Mouse (Mus musculus) layer of hippocampus, adult 2 months (tissue): ENCODE results near the gene Edn3. TPM values are rescaled to one million over a fixed set of nuclear protein-coding genes. Genes with fewer than 3 reads are reported as not detected.

Source experiments
- DNase-seq, 2 experiments: peaks; one replicate each; pipeline ENCODE4 v3.0.0; 2022; ENCODE audit warnings: low spot score in 2 of 2
- H3K27ac ChIP-seq: fragments of 200-600 bp; 2 replicates; pipeline ENCODE4 v1.8.1; 2022
- H3K4me3 ChIP-seq: fragments of 200-600 bp; 2 replicates; pipeline ENCODE4 v1.8.1; 2022; ENCODE audit warnings: mild to moderate bottlenecking
- CTCF ChIP-seq: fragments of 200-600 bp; conservative IDR thresholded peaks from 2 replicates; pipeline ENCODE4 v1.8.1; 2022; ENCODE audit warnings: antibody characterized with exemption, mild to moderate bottlenecking, moderate library complexity
- total RNA-seq, 2 experiments: library from RNA; stranded (reverse); gene quantifications; 2 replicates each; pipeline ENCODE4 v1.2.3; 2021

Gene Edn3
- total RNA-seq, 2 experiments from 2014 or later = 3.4 to 5.7 TPM

- TF ChIP-seq CTCF = no peak
- H3K27ac ChIP-seq = no peak overlapping the region
- DNase-seq = no peak
- no peak overlapping the region for H3K4me3 ChIP-seq
Measured at GRCm38 (mm10) chr2:174762310-174762709, 1.9 kb downstream of the Edn3 start.

- no peak for TF ChIP-seq CTCF
Measured at GRCm38 (mm10) chr2:174768891-174769528, 8.6 kb downstream of the Edn3 start.

GRCm38 (mm10) chr2:174774177-174775111 lies 14.0 kb downstream of the Edn3 start:
- no peak overlapping the region for H3K4me3 ChIP-seq
- DNase-seq = peak in 1 of 2 experiments; percentile 42
- no peak for TF ChIP-seq CTCF
- no peak overlapping the region for H3K27ac ChIP-seq

More at GRCm38 (mm10) chr2:174768891-174769528, 8.6 kb downstream of the Edn3 start:
- Histone ChIP-seq H3K27ac (0 out of 2 replicates have a peak overlapping the region, but pooled peaks have one; percentile 28), H3K4me3 (no peak overlapping the region)
- DNase-seq = no peak

DNA sequence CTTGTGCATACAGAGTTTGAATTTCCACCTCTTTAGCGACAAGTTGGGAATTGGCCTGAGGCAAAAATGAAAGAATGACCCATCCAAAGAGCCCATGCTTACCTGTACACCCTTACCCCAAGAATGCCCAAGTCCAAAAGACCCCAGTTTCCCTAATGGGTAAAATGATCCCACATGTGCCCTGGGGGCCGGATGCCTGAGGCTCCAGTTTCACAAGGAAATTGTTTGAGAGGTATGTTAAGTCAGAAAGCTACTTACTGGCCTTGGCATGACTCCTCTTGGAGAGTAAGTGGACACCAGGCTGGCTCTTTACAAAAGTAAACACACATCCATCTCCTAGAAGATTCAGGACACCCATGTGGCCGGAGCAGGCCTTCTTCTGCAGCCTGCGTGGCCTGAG lies 21.6 kb downstream of the Edn3 start:
- Histone ChIP-seq H3K27ac (no peak overlapping the region), H3K4me3 (no peak overlapping the region)
- DNase-seq = no peak
- no peak for TF ChIP-seq CTCF

DNA sequence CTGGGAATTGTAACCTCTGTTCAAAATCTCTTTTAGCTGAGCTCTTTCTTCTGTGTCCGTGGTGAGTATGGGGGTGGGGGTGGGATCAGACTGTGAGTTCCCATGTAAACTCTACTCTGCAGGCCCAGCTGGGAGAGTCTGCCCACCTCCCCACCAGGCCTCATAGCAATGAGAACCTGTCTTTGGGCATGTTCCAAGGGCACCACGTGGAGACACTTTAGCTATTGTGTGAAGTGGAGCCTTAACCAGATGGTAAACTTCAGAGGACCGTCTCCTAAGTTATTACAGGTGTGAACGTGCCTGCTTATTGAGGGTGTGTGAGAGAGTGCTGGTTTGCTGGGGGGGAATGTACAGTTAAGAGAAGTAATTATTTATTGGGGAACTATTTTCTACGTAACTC lies 22.5 kb downstream of the Edn3 start:
- DNase-seq = no peak
- TF ChIP-seq CTCF = no peak
- no peak overlapping the region for H3K4me3 ChIP-seq
- no peak overlapping the region for H3K27ac ChIP-seq

GRCm38 (mm10) chr2:174788830-174789229 lies 28.4 kb downstream of the Edn3 start:
- DNase-seq = no peak
- no peak for TF ChIP-seq CTCF
- H3K27ac ChIP-seq = no peak overlapping the region
- H3K4me3 ChIP-seq = no peak overlapping the region

DNA sequence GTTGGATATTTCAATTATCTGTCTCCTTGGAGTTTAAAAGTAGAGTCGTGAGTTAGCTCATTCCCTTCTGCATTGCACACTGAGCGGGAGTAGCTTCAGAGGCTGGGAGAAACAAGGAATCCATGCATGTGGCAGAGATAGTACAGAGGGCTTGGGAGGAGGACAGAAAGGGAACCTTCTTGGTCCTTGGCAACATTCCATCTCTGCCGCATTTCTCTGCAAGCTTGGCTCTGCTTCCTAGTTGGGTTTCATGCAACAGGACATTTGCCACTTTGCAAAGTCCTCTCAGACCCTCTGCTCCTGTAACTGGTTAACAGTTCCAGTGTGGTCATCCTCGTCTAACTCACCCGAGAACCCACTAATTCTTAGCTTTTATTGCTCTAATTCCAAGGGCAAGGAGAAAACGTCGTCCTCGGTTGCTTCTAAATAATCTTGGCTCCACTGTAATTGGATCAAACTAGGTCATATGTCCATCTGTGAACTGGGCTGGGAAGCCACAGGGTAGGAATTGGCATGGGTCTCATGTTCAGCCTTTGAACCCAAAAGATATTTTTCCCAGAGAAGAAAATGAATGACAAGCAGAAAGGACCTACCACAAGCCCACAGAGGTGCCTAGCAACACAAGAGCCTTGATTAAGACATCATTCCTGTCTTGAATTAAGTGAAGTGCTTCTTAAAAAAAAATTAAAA lies 32.2 kb downstream of the Edn3 start:
- Histone ChIP-seq H3K4me3 (no peak overlapping the region), H3K27ac (no peak overlapping the region)
- DNase-seq = no peak
- no peak for TF ChIP-seq CTCF

- TF ChIP-seq CTCF = no peak
- Histone ChIP-seq H3K27ac (no peak overlapping the region), H3K4me3 (no peak overlapping the region)
- DNase-seq = no peak
Measured at GRCm38 (mm10) chr2:174793181-174793580, 32.8 kb downstream of the Edn3 start.

- no peak overlapping the region for H3K27ac ChIP-seq
- TF ChIP-seq CTCF = peak; percentile 51
- no peak for DNase-seq
- H3K4me3 ChIP-seq = no peak overlapping the region
Measured at GRCm38 (mm10) chr2:174796998-174797397, 36.6 kb downstream of the Edn3 start.

- TF ChIP-seq CTCF = no peak
- no peak overlapping the region for H3K4me3 ChIP-seq
- no peak overlapping the region for H3K27ac ChIP-seq
- DNase-seq = no peak
Measured at GRCm38 (mm10) chr2:174797495-174798068, 37.2 kb downstream of the Edn3 start.

- Histone ChIP-seq H3K4me3 (no peak overlapping the region), H3K27ac (no peak overlapping the region)
- TF ChIP-seq CTCF = no peak
- DNase-seq = no peak
Measured at GRCm38 (mm10) chr2:174802453-174802852, 42.0 kb downstream of the Edn3 start.

GRCm38 (mm10) chr2:174803661-174804060 lies 43.2 kb downstream of the Edn3 start:
- DNase-seq = no peak
- H3K4me3 ChIP-seq = no peak overlapping the region
- no peak overlapping the region for H3K27ac ChIP-seq
- TF ChIP-seq CTCF = no peak

DNA sequence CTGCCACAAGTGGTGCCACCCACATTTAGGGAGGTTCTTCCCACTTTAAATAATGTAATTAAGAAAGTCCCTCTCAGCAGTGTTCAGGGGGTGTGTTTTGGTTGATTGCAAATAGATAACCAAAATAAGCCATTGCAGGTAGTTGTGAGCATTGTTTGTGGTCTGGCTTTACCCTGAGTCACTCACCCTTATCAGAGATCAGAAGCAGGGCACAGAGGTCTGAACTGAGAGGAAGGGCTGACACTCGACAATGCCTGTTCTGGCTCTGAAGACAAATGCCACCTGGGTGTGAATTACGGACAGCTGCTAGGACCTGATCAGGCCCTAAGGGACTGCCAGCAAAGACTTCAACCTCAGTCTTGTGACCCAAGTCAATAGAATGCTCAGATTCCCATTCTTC lies 47.5 kb downstream of the Edn3 start:
- DNase-seq = no peak
- no peak overlapping the region for H3K4me3 ChIP-seq
- no peak for TF ChIP-seq CTCF
- H3K27ac ChIP-seq = no peak overlapping the region
